Mouse (Mus musculus) lung, adult 2 months (tissue): ENCODE data around the gene Rps15.

Experiments
- CTCF ChIP-seq: fragments of 200-500 bp; IDR thresholded peaks from 2 replicates; pipeline ENCODE4 v1.5.1; 2011; ENCODE audit warnings: mild to moderate bottlenecking, low read length, control low read depth; ENCODE audit not compliant: insufficient read depth
- POLR2A ChIP-seq: fragments of 200-500 bp; IDR thresholded peaks from 2 replicates; pipeline ENCODE4 v1.6.1; 2011; ENCODE audit warnings: low read depth, mild to moderate bottlenecking, control low read depth, low read length, borderline replicate concordance; ENCODE audit errors: extremely low read depth

DNA sequence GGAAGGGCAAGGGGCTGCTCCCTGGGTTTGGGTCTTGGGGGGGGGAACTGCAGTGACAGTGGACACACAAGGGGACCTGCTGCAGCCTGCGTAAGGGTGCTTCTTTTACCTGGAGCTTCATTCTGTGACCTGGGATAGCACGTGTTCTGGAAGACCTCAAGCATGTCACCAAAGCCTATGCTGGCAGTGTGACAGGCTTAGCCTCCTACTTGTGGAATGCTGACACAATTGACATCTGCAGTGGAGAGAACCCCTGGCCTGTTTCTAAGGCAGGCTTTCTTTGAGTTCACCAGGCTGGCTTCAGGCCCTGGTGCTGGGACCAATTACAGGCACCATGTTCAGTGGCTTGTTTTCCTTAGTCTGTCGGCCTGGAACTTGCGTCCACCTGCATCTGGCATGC lies 2.1 kb downstream of the Rps15 start:
- TF ChIP-seq POLR2A (no peak), CTCF (no peak)
